Mouse (Mus musculus): ENCODE data around the gene Cbr2. TPM values are rescaled to one million over a fixed set of nuclear protein-coding genes. Genes with fewer than 3 reads are reported as not detected.

Cbr2 gene
- polyA plus RNA-seq, 1 experiment: 5.8 TPM

- TF ChIP-seq CTCF (IDR thresholded peaks at IDR 0.05; ENCODE audit: extremely low read depth, insufficient read depth, insufficient read length, insufficient replicate concordance) (no peak), POLR2A (IDR thresholded peaks at IDR 0.05; ENCODE audit: low read depth, low read length) (no peak)
- no peak for DNase-seq (ENCODE audit: low read depth in 1 of 2, low spot score in 2 of 2)
- Histone ChIP-seq H3K27me3 (ENCODE audit: control insufficient read depth, insufficient read depth, low read length) (peaks cover 9% of the 10 kb centered on the region), H3K27ac (ENCODE audit: insufficient read depth, low read length) (no peak overlapping the region), H3K4me1 (ENCODE audit: control insufficient read depth, insufficient read depth, insufficient read length) (peaks cover 12% of the 10 kb centered on the region), H3K36me3 (ENCODE audit: control insufficient read depth, insufficient read depth, low read length) (no peaks in the 10 kb centered on the region; the same call in 1 of the 2 replicates), H3K4me3 (ENCODE audit: extremely low read depth, insufficient read depth, insufficient read length) (peak overlapping the region; percentile 72)
- 28% methylated on average over 35 of the region's 36 CpGs for WGBS
These were observed 5.4 kb downstream of the Cbr2 start for GRCm38 (mm10) chr11:120726243-120727168.

GRCm38 (mm10) chr11:120723509-120723908 lies 8.4 kb downstream of the Cbr2 start:
- WGBS: 89% methylated on average over 7 of the region's 7 CpGs
- Histone ChIP-seq H3K27ac (ENCODE audit: insufficient read depth, low read length) (no peak overlapping the region), H3K36me3 (ENCODE audit: control insufficient read depth, insufficient read depth, low read length) (peaks cover 1% of the 10 kb centered on the region; the same call in 1 of the 2 replicates), H3K4me1 (ENCODE audit: control insufficient read depth, insufficient read depth, insufficient read length) (peaks cover 15% of the 10 kb centered on the region), H3K4me3 (ENCODE audit: extremely low read depth, insufficient read depth, insufficient read length) (no peak overlapping the region), H3K27me3 (ENCODE audit: control insufficient read depth, insufficient read depth, low read length) (peaks cover 13% of the 10 kb centered on the region)
- no peak for DNase-seq (ENCODE audit: low read depth in 1 of 2, low spot score in 2 of 2)
- no peak for TF ChIP-seq POLR2A (IDR thresholded peaks at IDR 0.05; ENCODE audit: low read depth, low read length)
- no peak for TF ChIP-seq CTCF (IDR thresholded peaks at IDR 0.05; ENCODE audit: extremely low read depth, insufficient read depth, insufficient read length, insufficient replicate concordance)

- peaks cover 13% of the 10 kb centered on the region for H3K27me3 ChIP-seq (ENCODE audit: control insufficient read depth, insufficient read depth, low read length)
- 93% methylated on average over 11 of the region's 11 CpGs for WGBS
- DNase-seq (ENCODE audit: low read depth in 1 of 2, low spot score in 2 of 2): no peak
- no peak overlapping the region for H3K4me3 ChIP-seq (ENCODE audit: extremely low read depth, insufficient read depth, insufficient read length)
- peaks cover 3% of the 10 kb centered on the region; the same call in 1 of the 2 replicates for H3K36me3 ChIP-seq (ENCODE audit: control insufficient read depth, insufficient read depth, low read length)
- TF ChIP-seq CTCF (IDR thresholded peaks at IDR 0.05; ENCODE audit: extremely low read depth, insufficient read depth, insufficient read length, insufficient replicate concordance) (no peak), POLR2A (IDR thresholded peaks at IDR 0.05; ENCODE audit: low read depth, low read length) (no peak)
- H3K27ac ChIP-seq (ENCODE audit: insufficient read depth, low read length): no peak overlapping the region
- H3K4me1 ChIP-seq (ENCODE audit: control insufficient read depth, insufficient read depth, insufficient read length): peaks cover 15% of the 10 kb centered on the region
These were observed 9.0 kb downstream of the Cbr2 start for GRCm38 (mm10) chr11:120722761-120723382.

GRCm38 (mm10) chr11:120722067-120722630 lies 9.8 kb downstream of the Cbr2 start:
- WGBS: 26% methylated on average over 21 of the region's 21 CpGs
- Histone ChIP-seq H3K4me1 (ENCODE audit: control insufficient read depth, insufficient read depth, insufficient read length) (peaks cover 15% of the 10 kb centered on the region), H3K36me3 (ENCODE audit: control insufficient read depth, insufficient read depth, low read length) (peaks cover 3% of the 10 kb centered on the region; the same call in 1 of the 2 replicates), H3K4me3 (ENCODE audit: extremely low read depth, insufficient read depth, insufficient read length) (peak overlapping the region; percentile 46; the same call in 1 of the 2 replicates), H3K27ac (ENCODE audit: insufficient read depth, low read length) (no peak overlapping the region), H3K27me3 (ENCODE audit: control insufficient read depth, insufficient read depth, low read length) (peaks cover 13% of the 10 kb centered on the region)
- DNase-seq (ENCODE audit: low read depth in 1 of 2, low spot score in 2 of 2): no peak
- TF ChIP-seq POLR2A (IDR thresholded peaks at IDR 0.05; ENCODE audit: low read depth, low read length): no peak
- TF ChIP-seq CTCF (IDR thresholded peaks at IDR 0.05; ENCODE audit: extremely low read depth, insufficient read depth, insufficient read length, insufficient replicate concordance): no peak

GRCm38 (mm10) chr11:120721124-120722066 lies 10.5 kb downstream of the Cbr2 start, which contains the start of gene Rac3:
Gene Rac3 (plus strand): TSS chr11:120721470.
- Histone ChIP-seq H3K4me1 (ENCODE audit: control insufficient read depth, insufficient read depth, insufficient read length) (peaks cover 13% of the 10 kb centered on the region), H3K27me3 (ENCODE audit: control insufficient read depth, insufficient read depth, low read length) (peaks cover 13% of the 10 kb centered on the region), H3K36me3 (ENCODE audit: control insufficient read depth, insufficient read depth, low read length) (peaks cover 3% of the 10 kb centered on the region; the same call in 1 of the 2 replicates), H3K4me3 (ENCODE audit: extremely low read depth, insufficient read depth, insufficient read length) (peak within 1 kb of the TSS; percentile 46), H3K27ac (ENCODE audit: insufficient read depth, low read length) (no peak within 1 kb of the TSS)
- WGBS: 2% methylated on average over 88 of the region's 90 CpGs
- TF ChIP-seq CTCF (IDR thresholded peaks at IDR 0.05; ENCODE audit: extremely low read depth, insufficient read depth, insufficient read length, insufficient replicate concordance) (no peak), POLR2A (IDR thresholded peaks at IDR 0.05; ENCODE audit: low read depth, low read length) (no peak)
- DNase-seq (ENCODE audit: low read depth in 1 of 2, low spot score in 2 of 2): peak in 1 of 2 experiments; percentile 39

GRCm38 (mm10) chr11:120720450-120720849 lies 11.5 kb downstream of the Cbr2 start:
- WGBS: 12% methylated on average over 17 of the region's 17 CpGs
- peak; percentile 98 for TF ChIP-seq CTCF (IDR thresholded peaks at IDR 0.05; ENCODE audit: extremely low read depth, insufficient read depth, insufficient read length, insufficient replicate concordance)
- TF ChIP-seq POLR2A (IDR thresholded peaks at IDR 0.05; ENCODE audit: low read depth, low read length): no peak

More at GRCm38 (mm10) chr11:120720450-120720849, 11.5 kb downstream of the Cbr2 start:
- Histone ChIP-seq H3K4me3 (ENCODE audit: extremely low read depth, insufficient read depth, insufficient read length) (0 out of 2 replicates have a peak overlapping the region, but pooled peaks have one; percentile 23), H3K4me1 (ENCODE audit: control insufficient read depth, insufficient read depth, insufficient read length) (peaks cover 11% of the 10 kb centered on the region), H3K27me3 (ENCODE audit: control insufficient read depth, insufficient read depth, low read length) (peaks cover 13% of the 10 kb centered on the region), H3K27ac (ENCODE audit: insufficient read depth, low read length) (no peak overlapping the region), H3K36me3 (ENCODE audit: control insufficient read depth, insufficient read depth, low read length) (peaks cover 3% of the 10 kb centered on the region; the same call in 1 of the 2 replicates)
- DNase-seq (ENCODE audit: low read depth in 1 of 2, low spot score in 2 of 2): peak; percentile 83 to 89
